Mouse (Mus musculus) liver, embryonic 14.5 days (tissue): ENCODE measurements around the gene Timeless.

Experiments used
- CTCF ChIP-seq: IDR thresholded peaks from 2 replicates; pipeline ENCODE4 v1.5.1; 2016; ENCODE audit warnings: antibody characterized with exemption, low read depth, control low read depth
- EP300 ChIP-seq: IDR thresholded peaks from 2 replicates; pipeline ENCODE4 v1.6.1; 2016; ENCODE audit warnings: antibody characterized with exemption, low read depth

- no peak for TF ChIP-seq EP300
- no peak for TF ChIP-seq CTCF
Measured at GRCm38 (mm10) chr10:128247020-128247732, 15.3 kb downstream of the Timeless start.
